In the genomic region with DNA sequence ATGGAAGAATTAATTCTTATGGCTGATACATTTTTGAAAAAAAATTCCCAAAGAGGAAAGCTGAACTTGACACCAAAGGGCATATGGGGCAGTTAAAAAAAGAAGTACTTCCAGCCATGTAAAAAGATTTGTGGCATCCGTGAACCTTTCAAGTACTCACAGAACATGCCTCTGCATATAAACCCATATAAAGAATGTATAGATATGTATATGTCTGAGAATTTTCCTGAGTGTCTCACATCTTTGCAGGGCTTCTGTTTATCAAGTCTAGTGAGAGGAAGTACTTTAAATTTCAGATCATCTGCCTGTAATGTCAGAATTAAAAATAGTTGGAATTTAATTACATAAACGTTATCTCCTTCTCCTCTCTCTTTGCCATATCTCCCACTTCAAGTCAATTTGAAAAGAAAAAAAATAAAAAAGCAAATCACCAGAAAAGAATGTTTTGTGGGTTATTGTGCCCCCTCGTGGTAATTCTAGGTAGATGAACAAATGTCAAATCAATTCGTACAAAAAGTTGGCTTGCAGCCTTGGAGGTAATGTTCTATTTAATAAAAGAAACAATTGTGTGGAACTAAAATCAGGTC, we compare ENCODE assay signal across 11 mouse cellular contexts.
A peak's percentile ranks its signal among the peaks of the same experiment; 100 is the strongest.
DNase-seq lines count a peak whose midpoint lies in the region; ATAC-seq and TF ChIP-seq lines count a peak whose summit lies in the region.
"Had no signal": no experiment of that assay in that cellular context is flagged by ENCODE, and none has a peak within 500 bp of the region (broad histone marks: within the 10 kb centered on the region; RNA-seq: fewer than 3 reads in every experiment).

No protein-coding gene starts in this region.

- H3K4me2 ChIP-seq in lung, embryonic 14.5 days = no peak overlapping the region
- H3K4me2 ChIP-seq in embryonic facial prominence, embryonic 14.5 days (ENCODE audit: low read depth, low read length) = no peak overlapping the region
- H3K4me2 ChIP-seq: stomach, embryonic 15.5 days had no signal

- ATAC-seq in frontal cortex, adult (ENCODE audit: low TSS enrichment) = no peak
- ATAC-seq in lung, embryonic 14.5 days (ENCODE audit: insufficient read depth) = no peak
- no peak for ATAC-seq in embryonic facial prominence, embryonic 14.5 days (ENCODE audit: low read depth)
- ATAC-seq in granulocyte monocyte progenitor cell, adult 5-6 weeks (replicated peaks; ENCODE audit: poor library complexity, severe bottlenecking) = no peak

- peak; percentile 7 to 77 for DNase-seq in frontal cortex, adult 2 months (ENCODE audit: extremely low spot score in 1 of 2, low spot score in 1 of 2)
- DNase-seq in lung, embryonic 14.5 days = peak; percentile 70
- no peak for DNase-seq in lung, postnatal 10 days
- peak; percentile 37 for DNase-seq in embryonic facial prominence, embryonic 14.5 days (ENCODE audit: low spot score)
- DNase-seq in retina, postnatal 1 day = peak; percentile 50
- no peak for DNase-seq in thymus, adult 18-20 months
- DNase-seq: heart, adult 11 months had no signal

- H3K4me1 ChIP-seq in lung, embryonic 14.5 days (ENCODE audit: insufficient read depth) = no peaks in the 10 kb centered on the region
- H3K4me1 ChIP-seq in embryonic facial prominence, embryonic 14.5 days (ENCODE audit: control insufficient read depth, insufficient read depth, low read length) = no peaks in the 10 kb centered on the region
- H3K4me1 ChIP-seq: stomach, embryonic 15.5 days had no signal

- H3K36me3 ChIP-seq in lung, embryonic 14.5 days (ENCODE audit: insufficient read depth) = no peaks in the 10 kb centered on the region
- no peaks in the 10 kb centered on the region for H3K36me3 ChIP-seq in embryonic facial prominence, embryonic 14.5 days (ENCODE audit: control insufficient read depth, insufficient read depth, low read length)
- H3K36me3 ChIP-seq: G1E; stomach, embryonic 15.5 days had no signal

- TF ChIP-seq CTCF in lung, embryonic 14.5 days (IDR thresholded peaks at IDR 0.05; ENCODE audit: low read depth) = peak; percentile 47

- WGBS in lung, embryonic 14.5 days = 12% methylated on average over 4 of the region's 4 CpGs
- 15% methylated on average over 4 of the region's 4 CpGs for WGBS in embryonic facial prominence, embryonic 14.5 days

- no peak overlapping the region for H3K27ac ChIP-seq in lung, embryonic 14.5 days (ENCODE audit: low read depth)
- H3K27ac ChIP-seq in embryonic facial prominence, embryonic 14.5 days (replicated peaks; ENCODE audit: low read depth, low read length) = no peak overlapping the region
- H3K27ac ChIP-seq: stomach, embryonic 15.5 days had no signal

- H3K27me3 ChIP-seq in lung, embryonic 14.5 days (ENCODE audit: insufficient read depth, low read length) = no peaks in the 10 kb centered on the region
- H3K27me3 ChIP-seq in embryonic facial prominence, embryonic 14.5 days (replicated peaks; ENCODE audit: control insufficient read depth, insufficient read depth, low read length) = no peaks in the 10 kb centered on the region
- H3K27me3 ChIP-seq: stomach, embryonic 15.5 days had no signal

- no peaks in the 10 kb centered on the region for H3K9me3 ChIP-seq in lung, embryonic 14.5 days (ENCODE audit: low read depth, low read length)
- H3K9me3 ChIP-seq in embryonic facial prominence, embryonic 14.5 days (ENCODE audit: control insufficient read depth, low read length) = no peaks in the 10 kb centered on the region
- H3K9me3 ChIP-seq: G1E; stomach, embryonic 15.5 days had no signal

- H3K9ac ChIP-seq in lung, embryonic 14.5 days = no peak overlapping the region
- H3K9ac ChIP-seq in embryonic facial prominence, embryonic 14.5 days (ENCODE audit: low read depth, low read length) = no peak overlapping the region
- H3K9ac ChIP-seq: stomach, embryonic 15.5 days had no signal

- H3K4me3 ChIP-seq in lung, embryonic 14.5 days (ENCODE audit: low read depth, low read length) = no peak overlapping the region
- H3K4me3 ChIP-seq in embryonic facial prominence, embryonic 14.5 days (ENCODE audit: low read depth, low read length) = no peak overlapping the region
- H3K4me3 ChIP-seq: stomach, embryonic 15.5 days had no signal

Comparison
In these comparisons a context has a peak if more than half of its experiments do, and no peak if none do; other contexts are left out.
1. DNase-seq: peak in frontal cortex, adult 2 months (2 of 2), lung, embryonic 14.5 days (single experiment), embryonic facial prominence, embryonic 14.5 days (single experiment) and retina, postnatal 1 day (single experiment); none in lung, postnatal 10 days (single experiment) and thymus, adult 18-20 months (0 of 2).